Mouse (Mus musculus) ES-E14 (cell line): Measurements from ENCODE around the gene 6430571L13Rik. TPM values are rescaled to one million over a fixed set of nuclear protein-coding genes. Genes with fewer than 3 reads are reported as not detected.

Experiments
- DNase-seq: peaks from one replicate; pipeline ENCODE4 v3.0.0-alpha.2; 2013; ENCODE audit warnings: low read depth, low spot score
- H3K27ac ChIP-seq: 2 replicates; pipeline ENCODE4 v1.5.1; 2012; ENCODE audit warnings: low read depth, mild to moderate bottlenecking, low read length, moderate library complexity, mixed read lengths; ENCODE audit not compliant: poor library complexity, insufficient read depth, severe bottlenecking
- H3K36me3 ChIP-seq: 2 replicates; pipeline ENCODE4 v1.6.1; 2012; ENCODE audit warnings: mild to moderate bottlenecking, low read length, moderate library complexity, mixed read lengths; ENCODE audit not compliant: control insufficient read depth, poor library complexity, insufficient read depth, severe bottlenecking
- H3K4me1 ChIP-seq, 2 experiments: fragments of 150-350 bp in 1 of 2; sonication (generic) in 1 of 2; 2 replicates each; pipeline ENCODE4 v1.6.1; 2012; ENCODE audit warnings: low read length in 2 of 2, mild to moderate bottlenecking in 1 of 2, mixed read lengths in 1 of 2; ENCODE audit not compliant: control insufficient read depth in 2 of 2, insufficient read depth in 2 of 2, poor library complexity in 1 of 2
- H3K4me3 ChIP-seq, 2 experiments: fragments of 150-350 bp in 1 of 2; sonication (generic) in 1 of 2; 2 replicates each; pipeline ENCODE4 v1.5.1; 2012; ENCODE audit warnings: low read length in 2 of 2, low read depth in 1 of 2, mild to moderate bottlenecking in 1 of 2, mixed read lengths in 1 of 2; ENCODE audit not compliant: insufficient read depth in 1 of 2, poor library complexity in 1 of 2, severe bottlenecking in 1 of 2
- H3K9ac ChIP-seq: 2 replicates; pipeline ENCODE4 v1.6.1; 2012; ENCODE audit warnings: low read depth, mild to moderate bottlenecking, low read length, mixed read lengths; ENCODE audit not compliant: poor library complexity, insufficient read depth, severe bottlenecking
- H3K9me3 ChIP-seq: fragments of 150-350 bp; sonication (generic); 2 replicates; pipeline ENCODE4 v1.6.1; 2012; ENCODE audit warnings: low read depth, mild to moderate bottlenecking, low read length; ENCODE audit not compliant: control insufficient read depth, insufficient read depth
- CHD2 ChIP-seq: IDR thresholded peaks from 2 replicates; pipeline ENCODE4 v1.6.1; 2014; ENCODE audit warnings: mild to moderate bottlenecking, low read depth, low read length, inconsistent platforms
- HCFC1 ChIP-seq: IDR thresholded peaks from 2 replicates; pipeline ENCODE4 v1.6.1; 2012; ENCODE audit warnings: low read length, inconsistent platforms, borderline replicate concordance; ENCODE audit not compliant: insufficient read depth
- MAFK ChIP-seq: IDR thresholded peaks from 2 replicates; pipeline ENCODE4 v1.6.1; 2014; ENCODE audit warnings: mild to moderate bottlenecking, low read depth, low read length, inconsistent platforms; ENCODE audit not compliant: insufficient read depth
- ZC3H11A ChIP-seq: IDR thresholded peaks from 2 replicates; pipeline ENCODE4 v1.6.1; 2012; ENCODE audit warnings: low read depth, mild to moderate bottlenecking, inconsistent platforms, low read length, borderline replicate concordance
- ZNF384 ChIP-seq: IDR thresholded peaks from 2 replicates; pipeline ENCODE4 v1.6.1; 2012; ENCODE audit warnings: low read depth, low read length, inconsistent platforms
- in situ Hi-C, 2 experiments: fragments of 600-800 bp; cut with MboI; formaldehyde crosslinking; loops; one replicate each; pipeline ENCODE4 v1.15.1; 2025; ENCODE audit warnings: low sequenced_read_pairs in 2 of 2, inconsistent platforms in 1 of 2; ENCODE audit not compliant: unreplicated experiment in 2 of 2
- total RNA-seq: library from RNA; depleted of rRNA; stranded (reverse); fragments of 300-350 nt; gene quantifications from 2 replicates; pipeline ENCODE4 v1.2.3, GENCODE M21; 2012

The 6430571L13Rik gene
- total RNA-seq, 1 experiment: 0.45 TPM

- Histone ChIP-seq H3K36me3 (peaks cover 7% of the 10 kb centered on the region; the same call in 1 of the 2 replicates), H3K4me1 (peaks cover 0 to 24% of the 10 kb centered on the region in 2 experiments; a peak in 2 of 4 replicates), H3K9me3 (no peaks in the 10 kb centered on the region), H3K9ac (no peak overlapping the region), H3K27ac (no peak overlapping the region), H3K4me3 (no peak overlapping the region)
- in situ Hi-C loops: no loop called here
- no peak for TF ChIP-seq HCFC1
- TF ChIP-seq ZNF384: no peak
- TF ChIP-seq CHD2: no peak
- TF ChIP-seq ZC3H11A: no peak
- TF ChIP-seq MAFK: no peak
- no peak for DNase-seq
Measured at GRCm38 (mm10) chr9:107301554-107302331, 38.7 kb upstream of the 6430571L13Rik start.

- Histone ChIP-seq H3K9me3 (no peaks in the 10 kb centered on the region), H3K36me3 (peaks cover 7% of the 10 kb centered on the region; the same call in 1 of the 2 replicates), H3K4me1 (peaks cover 0 to 28% of the 10 kb centered on the region in 2 experiments; a peak in 2 of 4 replicates), H3K9ac (no peak overlapping the region), H3K4me3 (no peak overlapping the region), H3K27ac (no peak overlapping the region)
- TF ChIP-seq ZNF384 (no peak), HCFC1 (no peak), ZC3H11A (no peak), MAFK (no peak), CHD2 (no peak)
- DNase-seq: no peak
- in situ Hi-C loops: no loop called here
Measured at GRCm38 (mm10) chr9:107302592-107302991, 37.8 kb upstream of the 6430571L13Rik start.

GRCm38 (mm10) chr9:107303121-107303820 is 37.1 kb upstream of the 6430571L13Rik start:
- Histone ChIP-seq H3K4me3 (no peak overlapping the region), H3K27ac (no peak overlapping the region; the same call in 1 of the 2 replicates), H3K36me3 (peaks cover 7% of the 10 kb centered on the region; the same call in 1 of the 2 replicates), H3K4me1 (peaks cover 0 to 29% of the 10 kb centered on the region in 2 experiments; a peak in 2 of 4 replicates), H3K9ac (no peak overlapping the region), H3K9me3 (no peaks in the 10 kb centered on the region)
- in situ Hi-C loops: no loop called here
- TF ChIP-seq CHD2 (no peak), ZNF384 (no peak), MAFK (no peak), HCFC1 (no peak), ZC3H11A (no peak)
- DNase-seq: no peak

GRCm38 (mm10) chr9:107303900-107304299 is 36.5 kb upstream of the 6430571L13Rik start:
- Histone ChIP-seq H3K36me3 (peaks cover 7% of the 10 kb centered on the region; the same call in 1 of the 2 replicates), H3K9ac (no peak overlapping the region), H3K4me1 (peaks cover 0 to 24% of the 10 kb centered on the region in 2 experiments; a peak in 2 of 4 replicates), H3K4me3 (no peak overlapping the region), H3K9me3 (no peaks in the 10 kb centered on the region), H3K27ac (no peak overlapping the region)
- DNase-seq: no peak
- in situ Hi-C loops: no loop called here
- TF ChIP-seq ZNF384 (no peak), ZC3H11A (no peak), MAFK (no peak), HCFC1 (no peak), CHD2 (no peak)
